Mouse (Mus musculus): ENCODE data around the gene Gm47955. TPM values are rescaled to one million over a fixed set of nuclear protein-coding genes. Genes with fewer than 3 reads are reported as not detected.
"Not testable (repeated sequence)": the region's sequence is repeated elsewhere in the genome, so short reads cannot be mapped to it uniquely, and the experiment has no call there.

Gene Gm47955
- not detected in 2 replicates for polyA plus RNA-seq (2014; fragmentation: Nextera tagmentation; extraction: Ambion mirVana)

DNA sequence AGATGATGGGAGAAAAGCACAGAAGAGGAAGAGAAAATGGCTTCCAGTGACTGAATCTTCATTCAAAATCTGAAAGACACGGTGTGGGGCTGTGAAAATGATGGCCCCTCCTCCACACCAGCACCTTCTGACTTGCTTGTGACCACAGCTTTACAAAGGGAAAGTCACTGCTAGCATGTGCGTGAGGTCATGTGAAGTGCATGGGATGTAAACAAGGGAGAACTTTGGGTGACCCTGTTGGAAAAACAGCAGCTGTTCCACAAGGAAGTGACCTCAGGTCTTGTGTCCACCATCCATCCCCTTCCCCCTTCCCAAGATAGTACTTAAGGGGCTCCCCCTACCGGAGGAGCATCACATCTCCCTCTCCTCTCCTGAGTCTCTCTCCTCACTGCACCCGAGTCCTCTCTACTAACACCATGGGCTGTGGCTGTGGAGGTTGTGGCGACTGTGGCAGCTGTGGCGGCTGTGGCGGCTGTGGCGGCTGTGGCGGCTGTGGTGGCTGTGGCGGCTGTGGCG is at the start of gene Gm47955:
TSS of gene Gm47955 (plus strand) at position 417 of the 516 bp plus-strand sequence.
- Histone ChIP-seq H3K9me3 (ENCODE audit: control insufficient read depth, low read length) (no peaks in the 10 kb centered on the region), H3K9ac (ENCODE audit: low read depth, low read length) (no peak within 1 kb of the TSS), H3K4me2 (replicated peaks; ENCODE audit: low read depth, low read length) (no peak within 1 kb of the TSS), H3K36me3 (ENCODE audit: control insufficient read depth, insufficient read depth, low read length) (no peaks in the 10 kb centered on the region), H3K27ac (ENCODE audit: low read depth, low read length) (no peak within 1 kb of the TSS), H3K27me3 (ENCODE audit: control insufficient read depth, insufficient read depth, low read length) (no peaks in the 10 kb centered on the region), H3K4me1 (replicated peaks; ENCODE audit: control insufficient read depth, insufficient read depth, low read length) (no peaks in the 10 kb centered on the region), H3K4me3 (ENCODE audit: low read depth, low read length) (no peak within 1 kb of the TSS)
- ATAC-seq (ENCODE audit: low FRiP score) (no peak), DNase-seq (ENCODE audit: low spot score) (no peak)
- WGBS, result 94% methylated on average over 11 of the region's 11 CpGs

GRCm38 (mm10) chr1:82913025-82913424 is 47.1 kb upstream of the Gm47955 start, which contains the start of gene A030005L19Rik:
TSS of gene A030005L19Rik (plus strand) at chr1:82913325.
- H3K27ac ChIP-seq (ENCODE audit: low read depth, low read length), result no peak within 1 kb of the TSS
- DNase-seq (ENCODE audit: low spot score), result no peak
- H3K27me3 ChIP-seq (ENCODE audit: control insufficient read depth, insufficient read depth, low read length), result no peaks in the 10 kb centered on the region
- H3K4me1 ChIP-seq (replicated peaks; ENCODE audit: control insufficient read depth, insufficient read depth, low read length), result no peaks in the 10 kb centered on the region
- no peak for ATAC-seq (ENCODE audit: low FRiP score)
- no peaks in the 10 kb centered on the region for H3K9me3 ChIP-seq (ENCODE audit: control insufficient read depth, low read length)
- 89% methylated on average over 3 of the region's 3 CpGs for WGBS
- H3K4me2 ChIP-seq (replicated peaks; ENCODE audit: low read depth, low read length), result no peak within 1 kb of the TSS
- H3K9ac ChIP-seq (ENCODE audit: low read depth, low read length), result no peak within 1 kb of the TSS
- H3K36me3 ChIP-seq (ENCODE audit: control insufficient read depth, insufficient read depth, low read length), result no peaks in the 10 kb centered on the region
- no peak within 1 kb of the TSS for H3K4me3 ChIP-seq (ENCODE audit: low read depth, low read length)

DNA sequence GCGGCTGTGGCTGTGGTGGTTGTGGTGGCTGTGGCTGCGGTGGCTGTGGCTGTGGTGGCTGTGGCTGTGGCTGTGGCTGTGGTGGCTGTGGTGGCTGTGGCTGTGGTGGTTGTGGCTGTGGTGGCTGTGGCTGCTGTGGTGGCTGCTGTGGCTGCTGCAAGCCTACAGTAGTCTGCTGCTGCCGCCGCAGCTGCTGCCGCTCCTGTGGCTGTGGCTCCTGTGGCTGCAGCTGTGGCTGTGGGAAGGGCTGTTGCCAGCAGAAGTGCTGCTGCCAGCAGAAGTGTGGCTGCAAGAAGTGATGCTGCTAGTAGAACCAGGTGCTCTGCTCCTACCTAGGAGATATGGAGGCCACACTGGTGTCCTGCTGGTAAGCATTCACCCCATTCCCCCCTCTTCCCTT is 46.7 kb upstream of the Gm47955 start:
- WGBS, result 97% methylated on average over 5 of the region's 5 CpGs
- not testable (repeated sequence) for H3K27me3 ChIP-seq (ENCODE audit: control insufficient read depth, insufficient read depth, low read length); H3K9me3 ChIP-seq (ENCODE audit: control insufficient read depth, low read length); H3K27ac ChIP-seq (ENCODE audit: low read depth, low read length); DNase-seq (ENCODE audit: low spot score); H3K4me3 ChIP-seq (ENCODE audit: low read depth, low read length); H3K4me2 ChIP-seq (replicated peaks; ENCODE audit: low read depth, low read length); ATAC-seq (ENCODE audit: low FRiP score); H3K4me1 ChIP-seq (replicated peaks; ENCODE audit: control insufficient read depth, insufficient read depth, low read length); H3K9ac ChIP-seq (ENCODE audit: low read depth, low read length); H3K36me3 ChIP-seq (ENCODE audit: control insufficient read depth, insufficient read depth, low read length)

DNA sequence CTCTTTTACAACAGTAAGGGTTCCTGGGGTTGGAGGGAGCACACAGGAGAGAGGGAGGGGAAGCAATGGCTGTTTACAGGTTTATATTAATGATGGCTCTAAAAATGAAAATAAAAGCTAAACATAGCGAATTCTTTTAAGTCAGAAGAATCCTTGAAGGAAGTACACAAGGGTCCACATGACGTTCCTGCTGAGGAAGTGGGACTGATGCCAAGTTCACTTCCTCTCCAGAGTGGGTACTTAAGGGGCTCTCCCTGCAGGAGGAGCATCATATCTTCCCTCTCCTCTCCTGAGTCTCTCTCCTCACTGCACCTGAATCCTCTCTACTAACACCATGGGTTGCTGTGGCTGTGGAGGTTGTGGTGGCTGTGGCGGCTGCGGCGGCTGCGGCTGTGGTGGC is 35.4 kb upstream of the Gm47955 start, which contains the start of gene A030014E15Rik:
TSS of gene A030014E15Rik (plus strand) at position 268 of the 400 bp plus-strand sequence.
- Histone ChIP-seq H3K4me3 (ENCODE audit: low read depth, low read length) (no peak within 1 kb of the TSS), H3K4me2 (replicated peaks; ENCODE audit: low read depth, low read length) (no peak within 1 kb of the TSS), H3K9me3 (ENCODE audit: control insufficient read depth, low read length) (no peaks in the 10 kb centered on the region), H3K27ac (ENCODE audit: low read depth, low read length) (no peak within 1 kb of the TSS), H3K27me3 (ENCODE audit: control insufficient read depth, insufficient read depth, low read length) (no peaks in the 10 kb centered on the region), H3K4me1 (replicated peaks; ENCODE audit: control insufficient read depth, insufficient read depth, low read length) (no peaks in the 10 kb centered on the region), H3K36me3 (ENCODE audit: control insufficient read depth, insufficient read depth, low read length) (no peaks in the 10 kb centered on the region), H3K9ac (ENCODE audit: low read depth, low read length) (no peak within 1 kb of the TSS)
- DNase-seq (ENCODE audit: low spot score), result no peak
- WGBS, result 95% methylated on average over 6 of the region's 6 CpGs
- ATAC-seq (ENCODE audit: low FRiP score), result no peak

DNA sequence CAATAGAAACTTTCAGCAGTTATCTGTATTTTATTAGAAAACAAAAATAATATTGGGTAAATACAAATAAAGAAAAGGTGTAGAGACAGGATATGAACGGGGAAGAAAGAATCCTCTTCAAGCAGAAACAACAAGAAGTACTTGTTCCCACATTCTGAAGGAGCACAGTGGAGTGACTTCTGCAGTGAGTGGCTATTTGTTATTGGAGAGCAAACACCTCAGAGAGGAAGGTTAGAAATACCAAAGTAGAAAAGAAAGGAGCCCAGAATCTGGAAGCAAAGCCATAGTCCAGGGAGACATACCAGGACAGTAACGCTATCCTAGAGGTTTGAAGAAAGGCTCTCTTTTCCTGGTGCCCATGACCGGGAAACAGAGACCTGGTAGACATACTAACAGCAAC is 29.5 kb upstream of the Gm47955 start:
- not testable (repeated sequence) for DNase-seq (ENCODE audit: low spot score); ATAC-seq (ENCODE audit: low FRiP score); H3K27me3 ChIP-seq (ENCODE audit: control insufficient read depth, insufficient read depth, low read length); H3K4me3 ChIP-seq (ENCODE audit: low read depth, low read length); H3K9ac ChIP-seq (ENCODE audit: low read depth, low read length); H3K9me3 ChIP-seq (ENCODE audit: control insufficient read depth, low read length); H3K27ac ChIP-seq (ENCODE audit: low read depth, low read length); H3K4me1 ChIP-seq (replicated peaks; ENCODE audit: control insufficient read depth, insufficient read depth, low read length); H3K4me2 ChIP-seq (replicated peaks; ENCODE audit: low read depth, low read length); H3K36me3 ChIP-seq (ENCODE audit: control insufficient read depth, insufficient read depth, low read length)
- 94% methylated on average over 2 of the region's 3 CpGs for WGBS

DNA sequence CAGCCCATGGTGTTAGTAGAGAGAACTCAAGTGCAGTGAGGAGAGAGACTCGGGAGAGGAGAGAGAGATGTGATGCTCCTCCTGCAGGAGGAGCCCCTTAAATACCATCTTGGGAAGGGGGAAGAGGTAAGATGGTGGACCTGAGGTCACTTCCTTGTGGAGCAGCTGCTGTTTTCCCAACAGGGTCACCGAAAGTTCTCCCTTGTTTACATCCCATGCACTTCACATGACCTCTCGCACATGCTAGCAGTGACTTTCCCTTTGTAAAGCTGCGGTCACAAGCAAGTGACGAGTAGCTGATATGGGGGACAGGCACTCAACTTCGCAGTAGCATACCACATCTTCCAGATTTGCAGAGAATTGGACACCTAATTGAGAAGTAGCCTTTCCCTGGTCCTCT is 28.8 kb upstream of the Gm47955 start, which contains the start of gene Gm6217:
TSS of gene Gm6217 (minus strand) at position 74 of the 400 bp plus-strand sequence.
- no CpG with 5 or more reads among the region's 6 CpGs for WGBS
- not testable (repeated sequence) for H3K4me1 ChIP-seq (replicated peaks; ENCODE audit: control insufficient read depth, insufficient read depth, low read length); ATAC-seq (ENCODE audit: low FRiP score)

DNA sequence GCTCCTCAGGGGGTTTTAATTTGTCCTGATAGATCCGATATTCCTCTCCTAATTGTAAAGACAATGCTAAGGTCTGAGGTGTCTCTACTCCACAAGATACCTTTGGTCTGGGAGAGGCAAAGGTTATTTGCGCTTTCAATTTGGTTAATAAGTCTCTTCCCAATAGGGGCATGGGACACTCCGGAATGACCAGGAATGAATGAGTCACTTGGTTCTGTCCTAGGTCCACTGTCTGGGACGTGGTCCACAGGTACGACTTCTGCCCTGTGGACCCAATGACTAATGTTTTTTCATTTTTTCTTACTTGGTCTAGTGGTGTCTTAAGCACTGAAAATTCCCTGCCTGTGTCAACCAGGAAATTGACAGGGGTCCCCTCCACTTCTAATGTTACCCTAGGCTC is 21.4 kb upstream of the Gm47955 start:
- H3K4me2 ChIP-seq (replicated peaks; ENCODE audit: low read depth, low read length), result no peak overlapping the region
- no peaks in the 10 kb centered on the region for H3K27me3 ChIP-seq (ENCODE audit: control insufficient read depth, insufficient read depth, low read length)
- H3K9me3 ChIP-seq (ENCODE audit: control insufficient read depth, low read length), result no peaks in the 10 kb centered on the region
- no peak for ATAC-seq (ENCODE audit: low FRiP score)
- no peak overlapping the region for H3K27ac ChIP-seq (ENCODE audit: low read depth, low read length)
- no peak overlapping the region for H3K9ac ChIP-seq (ENCODE audit: low read depth, low read length)
- H3K4me1 ChIP-seq (replicated peaks; ENCODE audit: control insufficient read depth, insufficient read depth, low read length), result no peaks in the 10 kb centered on the region
- no peak for DNase-seq (ENCODE audit: low spot score)
- no peaks in the 10 kb centered on the region for H3K36me3 ChIP-seq (ENCODE audit: control insufficient read depth, insufficient read depth, low read length)
- WGBS, result 93% methylated on average over 5 of the region's 5 CpGs
- no peak overlapping the region for H3K4me3 ChIP-seq (ENCODE audit: low read depth, low read length)

More for the DNA sequence above, 28.8 kb upstream of the Gm47955 start, which contains the start of gene Gm6217:
- H3K4me2 ChIP-seq (replicated peaks; ENCODE audit: low read depth, low read length); H3K27ac ChIP-seq (ENCODE audit: low read depth, low read length); H3K9ac ChIP-seq (ENCODE audit: low read depth, low read length); H3K9me3 ChIP-seq (ENCODE audit: control insufficient read depth, low read length); H3K27me3 ChIP-seq (ENCODE audit: control insufficient read depth, insufficient read depth, low read length); DNase-seq (ENCODE audit: low spot score); H3K36me3 ChIP-seq (ENCODE audit: control insufficient read depth, insufficient read depth, low read length); H3K4me3 ChIP-seq (ENCODE audit: low read depth, low read length): not testable (repeated sequence)

GRCm38 (mm10) chr1:82942505-82942904 is 17.6 kb upstream of the Gm47955 start:
- not testable (repeated sequence) for H3K9ac ChIP-seq (ENCODE audit: low read depth, low read length); H3K4me1 ChIP-seq (replicated peaks; ENCODE audit: control insufficient read depth, insufficient read depth, low read length); H3K4me3 ChIP-seq (ENCODE audit: low read depth, low read length); H3K9me3 ChIP-seq (ENCODE audit: control insufficient read depth, low read length); ATAC-seq (ENCODE audit: low FRiP score); H3K27ac ChIP-seq (ENCODE audit: low read depth, low read length); H3K27me3 ChIP-seq (ENCODE audit: control insufficient read depth, insufficient read depth, low read length); H3K36me3 ChIP-seq (ENCODE audit: control insufficient read depth, insufficient read depth, low read length); H3K4me2 ChIP-seq (replicated peaks; ENCODE audit: low read depth, low read length); DNase-seq (ENCODE audit: low spot score)
- WGBS, result 85% methylated on average over 1 of the region's 2 CpGs

- not testable (repeated sequence) for H3K27me3 ChIP-seq (ENCODE audit: control insufficient read depth, insufficient read depth, low read length); ATAC-seq (ENCODE audit: low FRiP score); H3K27ac ChIP-seq (ENCODE audit: low read depth, low read length); H3K9ac ChIP-seq (ENCODE audit: low read depth, low read length); H3K4me1 ChIP-seq (replicated peaks; ENCODE audit: control insufficient read depth, insufficient read depth, low read length); H3K9me3 ChIP-seq (ENCODE audit: control insufficient read depth, low read length); DNase-seq (ENCODE audit: low spot score); H3K36me3 ChIP-seq (ENCODE audit: control insufficient read depth, insufficient read depth, low read length); H3K4me2 ChIP-seq (replicated peaks; ENCODE audit: low read depth, low read length); H3K4me3 ChIP-seq (ENCODE audit: low read depth, low read length)
- WGBS, result no CpG with 5 or more reads among the region's 6 CpGs
Measured at GRCm38 (mm10) chr1:82943295-82943694, 16.8 kb upstream of the Gm47955 start, which contains the start of gene A030003K21Rik. TSS of gene A030003K21Rik (minus strand) at chr1:82943388.

Data from hindbrain, embryonic 11.5 days (tissue).